34 mouse cellular contexts compared by ENCODE assay signal in the genomic region with DNA sequence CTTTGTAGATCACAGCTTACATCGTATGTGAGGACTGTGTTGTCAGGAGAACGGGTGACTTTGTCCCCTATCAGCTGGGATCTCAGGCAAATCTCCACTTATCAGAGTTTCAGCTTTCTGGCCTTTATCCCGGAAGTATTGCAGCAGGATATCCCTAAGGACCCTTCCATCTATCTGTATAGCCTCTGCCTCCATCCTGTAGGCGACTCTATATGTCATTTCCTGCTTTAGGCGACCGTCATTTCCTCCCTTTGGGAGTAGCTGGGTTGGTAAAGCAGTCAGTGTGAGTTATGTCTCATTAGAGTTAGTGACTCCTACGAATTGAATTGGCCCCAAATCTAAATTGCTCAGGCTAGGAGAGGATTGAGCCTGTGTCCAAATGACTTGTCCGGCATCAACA. TPM values are rescaled to one million over a fixed set of nuclear protein-coding genes. Genes with fewer than 3 reads are reported as not detected.
DNase-seq lines count a peak whose midpoint lies in the region; ATAC-seq lines count a peak whose summit lies in the region.
"Had no signal": no experiment of that assay in that cellular context is flagged by ENCODE, and none has a peak within 500 bp of the region (broad histone marks: within the 10 kb centered on the region; RNA-seq: fewer than 3 reads in every experiment).

No protein-coding gene starts in this region.

- H3K9ac ChIP-seq in heart, embryonic 16.5 days (ENCODE audit: low read length): no peak overlapping the region
- H3K9ac ChIP-seq in heart, embryonic 11.5 days (ENCODE audit: low read depth, low read length): no peak overlapping the region
- H3K9ac ChIP-seq: embryonic facial prominence, embryonic 15.5 days; forebrain, embryonic 12.5 days; forebrain, postnatal 0 days; hindbrain, embryonic 13.5 days; kidney, embryonic 15.5 days; liver, embryonic 12.5 days; liver, postnatal 0 days; midbrain, embryonic 13.5 days; neural tube, embryonic 15.5 days had no signal

- peak; percentile 73 for DNase-seq in CD4-positive helper T cell, adult 2 months (ENCODE audit: low read depth, low spot score)
- peak; percentile 64 for DNase-seq in T-cell, adult 2 months (ENCODE audit: low spot score)
- DNase-seq in naive thymus-derived CD4-positive, alpha-beta T cell, adult 2 months (ENCODE audit: low read depth): peak; percentile 72
- DNase-seq in left cerebral cortex, postnatal 10 days (ENCODE audit: extremely low spot score in 1 of 2, low spot score in 2 of 2): no peak
- DNase-seq: adrenal gland, postnatal 25 days; B cell, adult 2 months; cerebellum, adult 8-10 months; cerebellum, postnatal 25 days; forebrain, postnatal 0 days; gastrocnemius, postnatal 14 days; heart, postnatal 36 days; kidney, adult 18-20 months; kidney, postnatal 25 days; left cerebral cortex, postnatal 4 days; liver, postnatal 0 days; right cerebral cortex, postnatal 25 days; thymus, postnatal 25 days had no signal

- no peak overlapping the region for H3K4me2 ChIP-seq in heart, embryonic 16.5 days (ENCODE audit: low read depth, low read length)
- H3K4me2 ChIP-seq in heart, embryonic 11.5 days: no peak overlapping the region
- H3K4me2 ChIP-seq: embryonic facial prominence, embryonic 15.5 days; forebrain, embryonic 12.5 days; hindbrain, embryonic 13.5 days; kidney, embryonic 15.5 days; liver, embryonic 12.5 days; midbrain, embryonic 13.5 days; neural tube, embryonic 15.5 days had no signal

- no peaks in the 10 kb centered on the region for H3K27me3 ChIP-seq in heart, embryonic 16.5 days (ENCODE audit: control insufficient read depth, insufficient read depth, low read length)
- no peaks in the 10 kb centered on the region for H3K27me3 ChIP-seq in heart, embryonic 11.5 days (ENCODE audit: control insufficient read depth, insufficient read depth, low read length)
- H3K27me3 ChIP-seq: embryonic facial prominence, embryonic 15.5 days; forebrain, embryonic 12.5 days; kidney, embryonic 15.5 days; liver, embryonic 12.5 days; midbrain, embryonic 13.5 days; neural tube, embryonic 15.5 days had no signal

- H3K4me3 ChIP-seq in heart, embryonic 16.5 days (ENCODE audit: low read length): no peak overlapping the region
- no peak overlapping the region for H3K4me3 ChIP-seq in heart, embryonic 11.5 days (ENCODE audit: low read depth, low read length)
- H3K4me3 ChIP-seq: embryonic facial prominence, embryonic 10.5 days; embryonic facial prominence, embryonic 15.5 days; forebrain, embryonic 12.5 days; hindbrain, embryonic 13.5 days; kidney, embryonic 15.5 days; liver, embryonic 12.5 days; midbrain, embryonic 13.5 days; neural tube, embryonic 15.5 days had no signal

- H3K36me3 ChIP-seq in heart, embryonic 16.5 days (ENCODE audit: control insufficient read depth, insufficient read depth): no peaks in the 10 kb centered on the region
- H3K36me3 ChIP-seq in heart, embryonic 11.5 days (ENCODE audit: control insufficient read depth, insufficient read depth, low read length): no peaks in the 10 kb centered on the region
- H3K36me3 ChIP-seq: embryonic facial prominence, embryonic 10.5 days; embryonic facial prominence, embryonic 15.5 days; forebrain, embryonic 12.5 days; hindbrain, embryonic 13.5 days; kidney, embryonic 15.5 days; liver, embryonic 12.5 days; midbrain, embryonic 13.5 days; neural tube, embryonic 15.5 days had no signal

- peaks cover 3% of the 10 kb centered on the region for H3K4me1 ChIP-seq in heart, embryonic 16.5 days (ENCODE audit: control insufficient read depth, insufficient read depth, low read length)
- 0 out of 2 replicates have a peak, but pooled peaks cover 3% of the 10 kb centered on the region for H3K4me1 ChIP-seq in heart, embryonic 11.5 days (ENCODE audit: control insufficient read depth, insufficient read depth, low read length)
- H3K4me1 ChIP-seq: neural tube, embryonic 15.5 days had no signal

- peak overlapping the region; percentile 29; the same call in 1 of the 2 replicates for H3K27ac ChIP-seq in heart, embryonic 16.5 days (ENCODE audit: low read length)
- H3K27ac ChIP-seq in heart, embryonic 11.5 days (ENCODE audit: low read depth, low read length): no peak overlapping the region
- H3K27ac ChIP-seq: embryonic facial prominence, embryonic 10.5 days; embryonic facial prominence, embryonic 15.5 days; forebrain, embryonic 12.5 days; hindbrain, embryonic 13.5 days; kidney, embryonic 15.5 days; liver, embryonic 12.5 days; macrophage; midbrain, embryonic 13.5 days; neural tube, embryonic 15.5 days had no signal

- no peaks in the 10 kb centered on the region for H3K9me3 ChIP-seq in heart, embryonic 16.5 days (replicated peaks; ENCODE audit: control insufficient read depth, low read length)
- no peaks in the 10 kb centered on the region for H3K9me3 ChIP-seq in heart, embryonic 11.5 days (replicated peaks; ENCODE audit: control insufficient read depth, low read length)
- H3K9me3 ChIP-seq: embryonic facial prominence, embryonic 10.5 days; embryonic facial prominence, embryonic 15.5 days; forebrain, embryonic 12.5 days; hindbrain, embryonic 13.5 days; kidney, embryonic 15.5 days; liver, embryonic 12.5 days; midbrain, embryonic 13.5 days; neural tube, embryonic 15.5 days had no signal

- no peak for ATAC-seq in heart, embryonic 16.5 days (replicated peaks; ENCODE audit: extremely low read depth, insufficient read depth, low FRiP score)
- no peak for ATAC-seq in heart, embryonic 11.5 days (replicated peaks; ENCODE audit: insufficient number of reproducible peaks, low FRiP score, low TSS enrichment)
- no peak for ATAC-seq in cerebellum, adult (ENCODE audit: insufficient number of reproducible peaks, low FRiP score, low TSS enrichment)
- ATAC-seq: forebrain, postnatal 0 days; liver, embryonic 12.5 days; liver, postnatal 0 days; midbrain, embryonic 13.5 days; Patski had no signal

- 56% methylated on average over 8 of the region's 8 CpGs for WGBS in heart, embryonic 16.5 days
- WGBS in heart, embryonic 11.5 days (ENCODE audit: insufficient replicate concordance): 52% methylated on average over 8 of the region's 8 CpGs

- intact Hi-C loops in left cerebral cortex, postnatal 10 days (cut with DNase I): no loop called here

RNA-seq across cellular contexts. Expression of a gene that starts 10.6 kb away (rescaled TPM):
- 12.4 and 15.2 TPM in 2 replicates for polyA plus RNA-seq in heart, embryonic 16.5 days (2015; fragmentation: Nextera tagmentation; extraction: Ambion mirVana)
- 16.2 and 16.7 TPM in 2 replicates for polyA plus RNA-seq in heart, embryonic 11.5 days (2014; fragmentation: Nextera tagmentation; extraction: Ambion mirVana)
- 1 to 10 TPM; 5.0 to 5.1 TPM for total RNA-seq in left cerebral cortex, postnatal 10 days (2021)
- total RNA-seq: MEL had no signal

RNA-seq across cellular contexts. Expression of a gene that starts 49.0 kb away (rescaled TPM):
- 1.9 and 3.0 TPM in 2 replicates for polyA plus RNA-seq in heart, embryonic 16.5 days (2015; fragmentation: Nextera tagmentation; extraction: Ambion mirVana)
- 0.30 TPM in 2 replicates for polyA plus RNA-seq in heart, embryonic 11.5 days (2014; fragmentation: Nextera tagmentation; extraction: Ambion mirVana)
- total RNA-seq in left cerebral cortex, postnatal 10 days (2021): under 1 TPM; 0.11 to 0.14 TPM
- total RNA-seq: adrenal gland, postnatal 25 days; granulocyte monocyte progenitor cell, adult 5-6 weeks; megakaryocyte-erythroid progenitor cell, adult 5-6 weeks; MEL; monocyte, adult 5-6 weeks had no signal
- polyA plus RNA-seq: macrophage, Patski had no signal

Comparison
In these comparisons a context has a peak if more than half of its experiments do, and no peak if none do; other contexts are left out.
1. DNase-seq: peak in CD4-positive helper T cell, adult 2 months (single experiment), T-cell, adult 2 months (single experiment) and naive thymus-derived CD4-positive, alpha-beta T cell, adult 2 months (single experiment); none in left cerebral cortex, postnatal 10 days (0 of 2).